ENCODE assay signal across 14 mouse cellular contexts in genomic region chr16:90899498-90899897, GRCm38 (mm10). TPM values are rescaled to one million over a fixed set of nuclear protein-coding genes. Genes with fewer than 3 reads are reported as not detected.
DNase-seq lines count a peak whose midpoint lies in the region; ATAC-seq and TF ChIP-seq lines count a peak whose summit lies in the region.
"Had no signal": no experiment of that assay in that cellular context is flagged by ENCODE, and none has a peak within 500 bp of the region (broad histone marks: within the 10 kb centered on the region; RNA-seq: fewer than 3 reads in every experiment).

No protein-coding gene starts in this region.

- no peak overlapping the region for H3K27ac ChIP-seq in liver, adult 2 months (replicated peaks; ENCODE audit: insufficient read depth, low read depth, low read length)
- H3K27ac ChIP-seq: heart, embryonic 15.5 days; liver, embryonic 15.5 days had no signal

- H3K79me2 ChIP-seq in liver, adult 2 months (ENCODE audit: control insufficient read depth, insufficient read depth, low read length) = no peaks in the 10 kb centered on the region

- no peaks in the 10 kb centered on the region for H3K27me3 ChIP-seq in liver, adult 2 months (ENCODE audit: control insufficient read depth, insufficient read depth, low read length)
- H3K27me3 ChIP-seq: heart, embryonic 15.5 days had no signal

- no peak overlapping the region for H3K4me3 ChIP-seq in liver, adult 2 months (ENCODE audit: insufficient read depth, low read depth, low read length)
- H3K4me3 ChIP-seq: heart, embryonic 15.5 days; liver, embryonic 15.5 days had no signal

- peak; percentile 17 for DNase-seq in liver, adult 2 months (ENCODE audit: extremely low read depth, low read depth, low spot score)
- DNase-seq in liver (no peak), NIH3T3 (ENCODE audit: low read depth) (peak; percentile 38)
- DNase-seq in adrenal gland, adult 8-10 months = peak; percentile 83
- DNase-seq in kidney, postnatal 10 days = peak; percentile 49
- DNase-seq in layer of hippocampus, postnatal 25 days (ENCODE audit: extremely low spot score in 1 of 2, low spot score in 1 of 2) = no peak
- DNase-seq in thymus, postnatal 4 days = no peak
- DNase-seq: cerebellum, adult 9-10 months; gastrocnemius, postnatal 25 days; layer of hippocampus, adult 9-11 months had no signal

- no peak for TF ChIP-seq CTCF in liver, adult 2 months (IDR thresholded peaks at IDR 0.05; ENCODE audit: low read depth, low read length)

- WGBS in liver, adult 2 months = 22% methylated on average over 12 of the region's 12 CpGs

- H3K9ac ChIP-seq in liver, adult 2 months (ENCODE audit: low read depth, low read length) = no peak overlapping the region
- H3K9ac ChIP-seq: heart, embryonic 15.5 days; liver, embryonic 15.5 days had no signal

- H3K36me3 ChIP-seq in liver, adult 2 months (ENCODE audit: control insufficient read depth, insufficient read depth, low read length) = no peaks in the 10 kb centered on the region
- H3K36me3 ChIP-seq: heart, embryonic 15.5 days; liver, embryonic 15.5 days had no signal

- no peak for TF ChIP-seq POLR2A in liver, adult 2 months (IDR thresholded peaks at IDR 0.05; ENCODE audit: extremely low read depth, insufficient read depth, low read length)

- H3K4me1 ChIP-seq in liver, adult 2 months (ENCODE audit: control insufficient read depth, insufficient read depth, low read length) = no peaks in the 10 kb centered on the region
- H3K4me1 ChIP-seq: liver, embryonic 15.5 days had no signal

- ATAC-seq in erythroblast, adult 5-6 weeks (replicated peaks; ENCODE audit: low FRiP score, poor library complexity, severe bottlenecking) = no peak
- ATAC-seq: forebrain, embryonic 16.5 days had no signal

RNA-seq across cellular contexts. Expression of gene Cfap298, which starts 35.4 kb away (rescaled TPM):
- 10.8 and 14.0 TPM in 2 replicates for total RNA-seq in liver, adult 2 months (2014; rRNA removed)
- 15.5 and 22.5 TPM in 2 replicates for polyA plus RNA-seq in liver, adult 2 months (2012; rRNA removed)
- 10 to 100 TPM; 28.6 to 44.3 (median 38.4) TPM for total RNA-seq in adrenal gland, adult 8-10 months (2022)
- total RNA-seq in layer of hippocampus, postnatal 25 days (2021) = 10 to 100 TPM; 43.6 to 44.2 TPM
- 1.2 and 18.8 TPM in 2 replicates for total RNA-seq in erythroblast, adult 5-6 weeks (2015; ENCODE audit: low replicate concordance)
- total RNA-seq in erythroblast, adult 5-6 weeks (2017; ENCODE audit: low replicate concordance) = 7.0 and 20.1 TPM in 2 replicates

Comparison
In these comparisons a context has a peak if more than half of its experiments do, and no peak if none do; other contexts are left out.
1. DNase-seq: peak in liver, adult 2 months (single experiment), NIH3T3 (single experiment), adrenal gland, adult 8-10 months (single experiment) and kidney, postnatal 10 days (single experiment); none in liver (single experiment), layer of hippocampus, postnatal 25 days (0 of 2) and thymus, postnatal 4 days (single experiment).